Mouse (Mus musculus) lung, adult 18-20 months (tissue): ENCODE measurements around the gene Git2.

Experiments used
- DNase-seq, 2 experiments: peaks; one replicate each; pipeline ENCODE4 v3.0.0; 2022; ENCODE audit warnings: mixed read lengths in 2 of 2

Git2 gene

DNA sequence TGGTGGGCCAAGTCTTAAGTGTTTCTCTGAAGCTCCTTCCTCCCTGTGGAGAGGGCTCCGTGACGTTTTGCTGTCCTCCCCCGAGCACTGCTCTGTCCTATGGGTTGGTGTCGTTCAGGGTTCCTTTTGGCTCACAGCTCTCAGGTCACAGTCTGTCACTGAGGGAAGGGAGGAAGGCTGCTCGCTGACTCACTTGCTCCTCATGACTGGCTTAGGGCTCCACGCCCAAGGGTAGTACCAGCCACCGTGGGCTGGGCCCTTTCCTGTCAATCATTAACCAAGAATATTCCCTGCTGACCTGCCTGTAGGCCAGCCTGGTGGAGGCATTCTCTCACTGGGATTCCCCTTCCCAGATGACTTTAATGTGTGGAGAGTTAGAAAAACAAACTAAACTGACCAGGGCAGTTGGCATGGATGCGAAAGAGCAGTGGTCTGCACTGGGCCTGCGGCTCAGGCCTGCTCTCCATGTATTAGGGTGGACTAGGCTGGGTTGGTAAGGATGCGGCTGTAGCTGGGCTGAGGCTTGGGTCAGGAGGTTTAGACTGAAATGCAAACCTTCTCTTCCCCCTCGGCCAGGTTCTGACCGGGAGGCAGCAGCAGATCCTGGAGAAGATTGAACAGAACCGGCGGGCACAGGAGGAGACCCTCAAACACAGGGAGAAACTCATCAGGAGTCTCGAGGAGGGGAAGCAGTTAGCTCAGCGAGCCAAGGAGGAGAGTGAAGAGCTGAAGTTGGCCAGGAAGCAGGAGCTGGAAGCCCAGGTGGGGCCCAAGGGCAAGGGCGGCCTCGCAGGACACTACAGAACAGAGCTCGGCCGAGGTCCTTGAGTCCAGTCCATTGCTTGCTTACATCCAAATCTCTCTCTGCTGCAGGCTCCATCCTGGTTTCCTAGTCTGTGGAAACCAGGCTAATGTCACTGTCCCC, 56.1 kb downstream of the Git2 start:
- DNase-seq, result peak in 1 of 2 experiments; percentile 29

DNA sequence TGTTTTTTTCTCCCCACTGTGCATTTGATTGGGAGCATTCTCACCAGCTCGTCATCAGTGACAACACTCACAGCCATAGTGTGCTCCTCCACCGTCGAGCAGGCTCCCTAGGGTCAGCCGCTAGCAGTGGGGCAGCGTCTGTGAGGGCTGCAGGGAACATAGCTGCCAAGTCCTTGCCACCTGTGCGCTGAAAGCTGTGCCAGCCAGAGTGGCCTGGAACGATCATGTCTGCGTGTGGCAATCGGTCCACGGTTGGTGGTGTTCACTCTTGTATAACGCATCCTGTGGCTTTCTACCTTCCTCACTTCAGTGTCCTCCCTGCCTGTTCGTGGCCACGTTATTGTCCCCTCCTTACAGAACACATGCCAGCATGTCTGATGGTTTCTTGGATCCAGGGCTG, 56.8 kb downstream of the Git2 start:
- DNase-seq, result no peak

DNA sequence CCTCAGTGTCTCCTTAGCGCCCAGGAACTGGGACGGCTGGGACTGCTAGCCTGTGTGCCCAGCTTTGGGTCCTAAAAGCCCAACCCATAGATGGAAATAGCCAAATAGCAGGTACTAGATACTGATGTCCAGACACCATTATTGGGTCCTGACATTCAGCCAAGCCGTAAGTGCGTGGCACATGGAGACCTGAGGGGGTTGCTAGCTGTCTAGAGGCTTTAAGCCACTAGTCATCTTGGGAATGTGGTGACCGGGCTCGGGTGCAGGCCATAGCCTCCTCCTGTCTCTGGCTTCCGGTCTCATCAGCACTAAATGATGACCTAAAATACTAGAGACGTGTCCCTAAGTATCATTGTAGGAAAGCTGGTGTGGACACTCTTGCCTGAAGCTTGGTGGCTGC, 57.4 kb downstream of the Git2 start:
- DNase-seq, result no peak

- DNase-seq, result no peak
These were observed 58.0 kb downstream of the Git2 start for GRCm38 (mm10) chr5:114717292-114717691.

GRCm38 (mm10) chr5:114714551-114714950, 60.8 kb downstream of the Git2 start:
- no peak for DNase-seq

DNA sequence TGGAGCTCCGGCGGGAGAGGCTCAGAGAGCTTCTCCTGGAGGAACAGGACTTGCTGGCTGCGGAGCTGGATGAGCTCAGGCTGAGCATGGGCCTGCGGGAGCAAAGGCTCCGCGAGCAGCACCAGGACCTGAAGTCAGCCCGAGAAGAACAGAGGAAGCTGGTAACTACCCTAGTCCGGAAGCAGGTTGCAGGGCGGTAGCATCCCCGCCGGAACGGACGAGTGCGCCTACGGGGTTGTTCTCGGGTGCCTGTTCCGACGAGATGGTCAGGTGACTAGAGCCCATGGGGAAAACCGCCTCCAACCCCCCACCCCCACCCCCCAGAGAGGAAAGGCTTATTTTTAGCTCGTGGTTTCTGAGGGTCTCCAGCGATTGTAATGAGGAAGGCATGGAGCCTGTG, 66.0 kb downstream of the Git2 start:
- DNase-seq, result no peak

GRCm38 (mm10) chr5:114708491-114708890, 66.8 kb downstream of the Git2 start:
- no peak for DNase-seq

- peak; percentile 93 to 94 for DNase-seq
These were observed 67.8 kb downstream of the Git2 start, which contains the start of gene Tchp for GRCm38 (mm10) chr5:114707265-114708068. TSS of gene Tchp (plus strand) at chr5:114707760.

DNA sequence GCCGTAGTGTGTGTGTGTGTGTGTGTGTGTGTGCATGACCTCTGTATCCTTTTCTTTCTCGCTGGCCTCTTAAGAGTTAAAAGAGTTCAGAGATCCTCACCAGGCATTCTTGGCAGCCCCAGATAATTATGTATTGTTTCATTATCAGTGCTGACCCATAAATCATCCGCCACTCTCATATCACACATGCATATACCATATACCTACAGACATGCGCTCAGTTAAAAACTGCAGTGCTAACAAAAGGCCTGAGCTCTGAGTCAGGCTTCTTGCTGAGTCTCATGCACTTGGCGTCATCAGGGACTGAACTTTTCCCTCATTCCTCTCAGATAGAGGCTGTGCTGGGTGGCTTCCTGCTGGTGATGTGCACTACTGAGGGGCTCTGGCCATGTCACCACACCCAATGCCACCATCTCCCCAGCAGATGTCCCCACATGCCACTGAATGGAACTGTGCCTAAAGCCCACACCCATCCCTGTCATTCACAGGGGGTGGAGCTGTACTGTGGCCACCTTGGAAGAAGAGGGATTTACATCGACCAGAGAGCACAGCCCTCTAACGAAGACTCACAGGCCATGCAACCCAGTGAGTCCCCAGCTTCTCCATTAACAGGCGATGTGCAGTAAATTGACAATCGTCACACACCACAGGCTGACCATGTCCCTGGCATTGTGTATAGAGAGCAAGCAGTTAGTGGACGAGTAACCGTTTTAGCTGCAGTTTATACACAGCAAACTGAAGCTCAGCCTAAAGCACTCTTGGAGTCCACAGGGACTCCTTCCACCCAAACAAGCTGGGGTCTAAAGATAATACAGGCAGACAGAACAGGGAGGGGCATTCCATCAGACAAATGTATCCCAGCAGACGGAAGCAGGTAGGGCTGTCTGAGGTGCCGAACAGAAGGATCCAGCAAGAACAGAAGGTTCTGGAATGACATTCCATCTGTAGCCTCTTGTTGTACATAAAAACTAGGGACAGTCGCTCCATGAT, 72.6 kb downstream of the Git2 start:
- no peak for DNase-seq

DNA sequence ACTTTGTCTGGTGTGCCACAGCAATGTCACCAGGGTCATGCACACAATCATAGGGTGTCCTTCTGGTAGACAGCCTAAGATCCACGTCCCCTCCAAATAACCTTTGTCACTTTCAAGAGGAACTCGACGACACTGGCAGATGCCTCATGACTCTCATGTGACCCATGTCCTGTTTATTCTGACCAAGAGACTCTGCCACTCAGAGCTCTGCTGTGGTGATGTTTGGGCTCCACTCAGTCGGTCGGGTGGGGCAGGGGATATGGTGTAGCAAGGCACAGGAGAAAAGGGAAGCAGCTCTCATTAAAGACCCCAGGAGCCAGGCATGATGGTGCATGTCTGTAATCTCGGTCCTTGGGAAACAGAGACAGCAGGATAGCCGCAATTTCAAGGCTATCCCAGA, 76.3 kb downstream of the Git2 start:
- DNase-seq, result peak; percentile 63 to 65

GRCm38 (mm10) chr5:114698044-114698746, 77.1 kb downstream of the Git2 start:
- DNase-seq, result no peak

DNA sequence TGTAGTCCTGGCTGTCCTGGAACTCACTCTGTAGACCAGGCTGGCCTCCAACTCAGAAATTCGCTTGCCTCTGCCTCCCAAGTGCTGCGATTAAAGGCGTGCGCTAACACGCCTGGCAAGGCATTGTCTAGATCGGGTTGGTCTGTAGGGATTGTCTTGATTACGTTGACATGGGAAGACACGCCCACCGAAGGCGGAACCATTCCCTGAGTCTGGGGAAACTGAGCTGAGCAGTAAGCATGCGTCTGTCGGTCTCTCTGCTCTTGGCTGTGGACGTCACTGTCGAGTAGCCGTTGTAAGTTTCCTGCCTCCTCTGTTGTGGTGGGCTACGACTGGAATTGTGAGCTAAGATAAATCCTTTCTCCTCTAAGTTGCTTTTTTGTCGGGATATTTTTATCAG, 78.4 kb downstream of the Git2 start:
- DNase-seq, result no peak

DNA sequence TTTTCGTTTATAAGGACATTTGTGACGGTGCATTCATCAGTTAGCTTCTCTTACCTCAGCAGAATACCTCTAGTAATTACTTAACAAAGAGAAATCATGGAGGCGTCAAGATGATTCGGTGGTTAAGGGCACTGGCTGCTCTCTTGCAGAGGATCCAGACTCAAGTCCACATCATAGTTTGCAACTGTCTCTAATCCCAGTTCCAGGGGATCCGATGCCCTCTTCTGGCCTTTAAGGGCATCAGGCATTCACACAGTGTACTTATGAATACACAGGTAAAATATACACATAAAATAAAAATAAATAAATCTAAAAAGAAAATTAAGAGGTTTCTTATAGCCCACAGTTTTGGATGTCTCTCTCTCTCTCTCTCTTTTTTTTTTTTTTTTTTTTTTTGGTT, 79.5 kb downstream of the Git2 start:
- DNase-seq, result no peak

DNA sequence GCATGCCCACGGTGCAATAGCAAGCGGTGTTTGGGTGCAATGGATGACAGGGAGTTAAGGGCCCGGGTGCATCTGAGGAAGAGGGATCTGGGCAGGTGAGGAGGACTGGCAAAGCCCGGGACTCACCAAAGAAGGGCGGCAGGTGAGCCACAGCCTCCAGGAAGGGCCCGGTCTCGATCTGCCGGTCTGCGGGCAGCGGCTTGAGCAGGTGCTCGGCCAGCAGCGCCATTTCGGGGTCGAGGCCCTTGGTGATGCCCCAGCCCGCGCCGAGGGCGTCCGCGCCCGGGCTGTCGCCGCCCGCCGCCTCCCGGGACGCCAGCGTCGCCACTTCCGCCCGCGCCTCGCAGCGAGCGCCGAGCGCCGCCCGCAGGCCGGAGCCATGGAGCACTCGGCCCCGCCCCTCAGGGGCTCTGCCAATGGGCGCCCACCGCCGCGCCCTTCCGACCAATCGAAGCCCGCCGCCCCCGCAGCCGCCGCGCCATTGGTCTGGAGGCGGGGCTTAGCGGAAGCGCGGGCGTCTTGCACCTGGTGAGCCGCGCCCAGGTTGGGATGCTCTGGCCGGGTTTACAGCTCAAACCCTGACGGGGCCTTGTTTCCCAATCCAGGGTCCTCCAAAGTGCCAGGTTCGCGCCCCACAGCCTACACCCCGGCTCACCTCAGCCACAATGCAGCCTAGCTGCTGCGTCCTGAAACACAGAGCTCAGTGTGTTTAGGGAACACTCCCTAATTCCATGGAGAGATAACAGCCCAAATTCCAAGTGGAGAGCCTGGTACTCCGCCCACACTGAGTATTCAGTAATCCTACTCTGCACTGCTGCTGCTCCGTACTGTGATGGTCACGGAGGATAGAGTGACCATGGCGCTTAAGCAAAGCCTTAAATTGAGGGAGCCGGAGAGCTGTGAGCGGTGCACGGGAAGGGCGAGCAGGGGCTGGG, 84.4 kb downstream of the Git2 start, which contains the start of gene Gltp:
TSS of gene Gltp (minus strand) at position 352 of the 935 bp plus-strand sequence.
- DNase-seq, result peak; percentile 92 to 93

- peak; percentile 69 to 75 for DNase-seq
These were observed 85.5 kb downstream of the Git2 start for GRCm38 (mm10) chr5:114689700-114690366.

DNA sequence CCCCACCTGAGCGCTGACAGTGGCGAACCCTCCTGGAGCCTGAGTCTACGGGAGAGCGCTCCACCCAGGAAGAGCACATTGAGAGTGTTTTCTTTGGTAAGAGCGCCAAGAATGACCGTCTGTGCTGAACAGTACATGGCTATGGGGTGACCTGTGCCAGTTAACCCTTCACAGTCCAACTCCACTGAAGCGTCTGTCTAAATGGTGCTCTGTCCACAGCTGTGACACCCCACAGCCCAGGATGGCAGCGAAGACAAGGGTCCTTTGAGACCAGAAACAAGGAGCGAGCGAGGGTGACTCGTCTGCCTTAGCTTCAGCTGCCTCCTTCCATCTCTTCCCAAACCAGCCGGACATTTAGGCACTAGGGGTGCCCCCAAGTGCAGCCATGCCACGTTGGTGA, 86.6 kb downstream of the Git2 start:
- no peak for DNase-seq

DNA sequence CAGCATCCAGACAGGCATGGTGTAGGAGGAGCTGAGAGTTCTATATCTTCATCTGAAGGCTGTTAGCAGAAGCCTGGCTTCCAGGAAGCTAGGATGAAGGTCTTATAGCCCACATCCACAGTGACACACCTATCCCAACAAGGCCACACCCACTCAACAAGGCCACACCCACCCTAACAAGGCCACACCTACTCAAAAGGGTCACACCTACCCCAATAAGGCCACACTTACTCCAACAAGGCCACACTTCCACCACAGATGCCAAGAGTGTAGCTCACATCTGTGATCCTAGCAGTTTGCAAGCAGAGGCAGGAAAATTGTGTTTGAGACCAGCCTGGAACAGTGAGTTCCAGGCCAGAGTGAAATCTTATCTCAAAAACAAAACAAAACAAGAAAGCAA, 87.4 kb downstream of the Git2 start:
- no peak for DNase-seq

GRCm38 (mm10) chr5:114686726-114687210, 88.5 kb downstream of the Git2 start:
- DNase-seq, result peak in 1 of 2 experiments; percentile 66

DNA sequence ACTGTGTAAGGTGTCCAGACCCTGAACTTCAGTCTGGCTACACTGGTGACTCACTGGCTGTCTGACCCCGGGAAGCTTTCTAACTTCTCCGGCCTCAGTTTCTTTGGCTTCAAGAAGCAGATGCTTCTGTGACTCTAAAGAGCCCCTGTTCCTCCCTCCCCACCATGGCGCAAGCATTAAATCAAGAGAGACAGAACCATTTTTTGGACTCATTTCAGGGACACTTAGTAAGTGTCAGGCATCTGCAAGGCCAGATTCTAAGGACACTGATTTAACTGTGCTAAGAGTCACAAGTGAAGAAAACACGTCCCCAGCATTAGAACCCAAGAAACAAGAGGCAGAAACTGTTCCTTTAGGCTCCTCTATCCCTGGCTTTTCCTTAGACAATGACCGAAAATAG, 89.3 kb downstream of the Git2 start:
- DNase-seq, result no peak

DNA sequence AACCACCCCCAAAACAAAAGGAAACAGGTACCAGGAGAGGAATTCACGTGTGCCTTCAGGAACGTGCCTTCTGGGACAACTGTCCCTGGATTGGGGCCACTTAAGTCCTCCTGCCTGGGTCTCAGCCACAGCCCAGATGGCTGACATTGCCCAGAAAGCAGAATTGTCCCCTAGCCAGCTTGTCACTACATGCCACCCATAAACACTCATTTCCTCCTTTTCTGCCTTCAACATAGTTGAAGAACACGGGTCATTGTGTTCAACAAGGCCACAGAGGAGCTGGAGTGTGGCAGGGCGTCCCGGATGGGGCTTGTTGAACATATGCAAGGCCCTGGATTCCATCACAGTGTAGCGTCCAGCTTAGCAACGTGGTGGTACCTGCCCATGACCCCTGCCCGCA, 93.6 kb downstream of the Git2 start:
- peak; percentile 60 to 79 for DNase-seq
